Mouse (Mus musculus) embryo, embryonic 10.5 days (tissue): Measurements from ENCODE around the gene Rgs14.

ENCODE experiments used
- DNase-seq: peaks from one replicate; pipeline ENCODE4 v3.0.0-alpha.2; 2015; ENCODE audit warnings: low spot score

Rgs14 gene

DNA sequence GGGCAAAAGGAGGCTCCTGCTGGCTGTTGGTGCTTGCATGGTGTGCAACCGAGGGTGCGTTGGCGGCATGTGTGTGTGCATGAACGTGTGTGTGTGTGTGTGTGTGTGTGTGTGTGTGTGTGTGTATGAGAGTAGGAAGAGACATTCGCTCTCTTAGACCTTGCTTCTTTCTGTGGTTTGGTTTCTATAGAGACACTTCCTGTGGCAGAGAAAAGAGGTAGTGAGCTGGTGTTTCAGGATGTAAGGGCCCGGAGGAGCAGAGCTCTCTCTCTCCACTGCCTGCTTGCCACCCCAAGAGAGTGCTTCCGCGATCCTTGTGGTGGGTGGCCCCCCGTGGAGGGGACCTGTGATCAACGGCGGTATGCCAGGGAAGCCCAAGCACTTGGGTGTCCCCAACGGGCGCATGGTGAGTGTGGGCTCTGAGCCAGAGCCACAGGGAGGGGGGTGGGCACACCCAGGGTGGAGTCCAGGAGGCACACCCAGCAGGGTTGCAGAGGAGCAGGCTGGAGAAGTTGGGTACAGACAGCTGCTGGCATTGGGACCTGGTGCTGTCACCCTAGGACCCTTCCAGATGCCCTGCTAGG lies at the start of gene Rgs14:
TSS of gene Rgs14 (plus strand) at position 202 of the 584 bp plus-strand sequence.
- DNase-seq: no peak

DNA sequence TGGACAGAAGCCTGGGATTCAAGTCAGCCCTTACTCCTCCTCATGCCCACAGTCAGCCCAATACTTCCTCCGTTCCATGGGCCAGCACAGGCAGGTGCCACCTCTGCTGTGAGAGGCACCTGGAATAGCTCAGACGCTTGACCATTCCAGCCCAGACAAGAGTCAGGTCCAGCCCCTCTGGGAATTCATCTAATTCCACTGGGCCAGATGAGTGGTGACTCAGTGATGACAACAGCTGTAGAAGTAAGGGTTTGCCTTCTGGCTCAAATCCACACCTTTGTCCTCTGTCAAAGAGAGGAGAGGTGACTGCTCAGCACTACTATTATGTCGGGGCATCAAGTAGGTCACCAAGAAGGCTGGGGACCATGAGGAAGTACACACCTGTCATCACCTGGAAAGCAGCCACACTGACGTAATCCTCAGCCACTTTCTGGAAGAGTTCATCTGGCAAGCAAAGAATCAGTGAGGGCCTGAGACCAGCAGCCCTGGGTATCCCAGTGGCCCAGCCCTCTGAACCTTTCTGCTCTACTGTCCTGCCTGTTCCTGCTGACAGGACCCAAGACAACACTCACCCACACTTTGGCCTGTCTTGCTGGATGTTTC lies 49.5 kb upstream of the Rgs14 start, which contains the start of gene Prelid1:
TSS of gene Prelid1 (plus strand) at position 570 of the 603 bp plus-strand sequence.
- no peak for DNase-seq

DNA sequence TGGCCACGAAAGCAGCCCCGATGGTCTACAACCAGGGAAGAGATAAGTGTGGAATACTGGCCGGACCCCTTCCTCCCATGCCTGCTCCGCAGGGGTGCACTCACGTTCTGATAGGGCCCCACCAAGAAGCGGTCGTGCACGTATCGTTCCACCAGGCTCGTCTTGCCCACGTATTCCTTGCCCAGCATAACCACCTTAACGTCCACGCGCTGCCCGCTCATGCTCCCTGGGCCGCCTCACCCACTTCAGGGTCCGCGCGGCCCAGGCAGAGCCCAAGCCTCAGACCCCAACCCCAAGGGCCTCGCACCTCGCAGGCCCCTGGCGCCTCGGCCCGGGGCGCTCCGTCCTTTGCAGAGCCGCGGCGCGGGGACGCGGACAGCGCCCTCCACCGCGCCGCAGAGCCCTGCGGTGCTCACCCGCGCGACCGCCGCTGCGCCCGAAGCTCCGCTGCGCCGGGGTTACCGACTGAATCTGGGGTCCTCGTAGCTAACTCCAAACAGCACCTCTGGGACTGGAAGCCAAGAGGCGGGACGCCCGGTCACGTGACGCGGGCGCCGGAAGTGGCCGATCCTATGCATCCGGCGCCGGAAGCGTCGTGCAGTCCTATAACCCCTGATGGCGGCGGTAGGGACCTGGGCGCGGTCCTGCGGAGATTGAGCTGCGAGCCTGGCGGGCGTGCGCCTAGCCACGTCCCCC lies 48.0 kb upstream of the Rgs14 start, which contains the start of gene Rab24:
TSS of gene Rab24 (minus strand) at position 513 of the 696 bp plus-strand sequence.
- DNase-seq: peak; percentile 95

DNA sequence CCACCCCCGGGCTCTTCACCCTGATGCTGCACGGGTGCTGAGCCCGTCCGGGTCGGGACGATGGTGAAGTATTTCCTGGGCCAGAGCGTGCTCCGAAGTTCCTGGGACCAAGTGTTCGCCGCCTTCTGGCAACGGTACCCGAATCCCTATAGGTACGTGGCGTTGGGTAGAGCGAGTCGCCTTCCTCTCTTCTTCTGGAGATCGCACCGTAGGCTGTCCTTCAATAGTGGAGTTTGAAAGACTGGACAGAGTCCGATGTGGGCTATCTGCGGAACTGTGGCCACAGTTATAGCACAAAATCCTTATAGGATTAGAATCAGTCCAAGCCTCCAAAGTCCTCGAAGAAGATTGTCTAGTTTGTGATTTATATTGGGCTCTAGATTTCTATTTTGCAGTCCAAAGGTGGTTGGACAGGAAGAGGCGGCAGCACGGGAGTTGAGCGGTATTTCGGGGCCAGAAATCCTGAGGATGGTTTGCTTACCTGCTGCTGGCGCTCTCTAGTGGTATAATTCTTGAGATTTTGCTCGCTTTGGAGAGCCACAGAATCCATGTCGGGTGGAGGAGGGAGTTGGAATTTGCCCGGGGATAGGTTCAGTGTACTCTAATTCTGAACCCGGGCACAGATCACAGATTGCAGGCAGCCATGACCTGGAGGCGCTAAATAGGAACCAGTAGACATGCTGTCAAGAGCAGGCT lies 47.3 kb upstream of the Rgs14 start:
- peak; percentile 78 for DNase-seq

DNA sequence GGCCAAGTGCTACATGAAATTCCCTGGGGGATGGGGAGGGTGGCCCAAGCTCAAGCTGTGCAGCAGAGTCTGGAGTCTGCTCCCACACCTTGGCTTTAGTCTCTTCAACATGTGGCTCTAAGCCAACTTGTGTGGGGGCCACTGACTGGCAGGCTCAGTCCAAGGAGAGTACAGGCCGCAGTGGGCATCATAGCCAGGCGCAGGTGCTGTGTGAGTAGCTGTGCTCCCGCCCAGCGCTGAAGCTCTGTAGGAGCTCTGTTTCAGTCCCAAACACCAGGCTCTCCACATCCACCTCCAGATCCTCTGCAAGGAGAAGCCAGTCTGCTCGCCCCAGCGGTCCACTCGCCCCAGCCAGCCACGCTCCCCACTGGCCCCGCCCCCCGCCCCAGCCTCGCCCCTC lies 43.9 kb upstream of the Rgs14 start:
- no peak for DNase-seq

DNA sequence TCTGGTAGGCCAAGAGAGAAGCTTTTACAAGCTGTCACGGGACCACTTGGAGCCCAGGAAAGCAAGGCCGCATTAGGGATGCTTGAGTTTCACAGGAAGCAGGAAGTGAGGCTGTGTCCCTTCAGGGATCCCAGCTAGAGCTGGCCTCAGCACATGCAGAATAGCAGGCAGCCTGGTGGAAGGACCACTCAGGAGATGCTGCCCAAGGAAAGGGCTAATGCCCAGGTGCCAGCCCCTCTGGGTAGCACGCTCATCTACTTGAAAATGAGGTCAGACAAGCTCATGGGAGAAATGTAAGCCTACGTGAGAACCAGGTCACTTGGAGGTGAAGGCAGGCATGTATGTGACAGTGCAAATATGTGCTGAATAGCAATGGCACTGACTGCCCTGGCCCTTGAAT lies 42.4 kb upstream of the Rgs14 start:
- no peak for DNase-seq

DNA sequence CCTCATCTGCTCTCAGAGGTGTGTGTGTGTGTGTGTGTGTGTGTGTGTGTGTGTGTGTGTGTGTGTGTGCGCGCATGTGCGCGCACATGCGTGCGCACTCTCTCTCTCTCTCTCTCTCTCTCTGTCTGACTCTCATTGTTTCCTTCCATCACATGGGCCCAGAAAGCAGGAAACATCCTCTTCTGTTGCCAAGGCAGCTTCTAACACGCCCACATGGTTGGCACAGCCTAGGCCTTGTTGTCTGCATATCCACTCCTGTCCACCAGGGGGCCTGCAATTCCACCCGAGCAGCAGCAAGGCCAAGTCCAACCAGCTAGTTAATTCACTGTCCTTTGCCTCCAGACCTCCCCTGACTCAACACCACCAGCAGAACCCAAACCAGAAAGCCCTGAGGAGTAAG lies 41.9 kb upstream of the Rgs14 start:
- peak; percentile 87 for DNase-seq

DNA sequence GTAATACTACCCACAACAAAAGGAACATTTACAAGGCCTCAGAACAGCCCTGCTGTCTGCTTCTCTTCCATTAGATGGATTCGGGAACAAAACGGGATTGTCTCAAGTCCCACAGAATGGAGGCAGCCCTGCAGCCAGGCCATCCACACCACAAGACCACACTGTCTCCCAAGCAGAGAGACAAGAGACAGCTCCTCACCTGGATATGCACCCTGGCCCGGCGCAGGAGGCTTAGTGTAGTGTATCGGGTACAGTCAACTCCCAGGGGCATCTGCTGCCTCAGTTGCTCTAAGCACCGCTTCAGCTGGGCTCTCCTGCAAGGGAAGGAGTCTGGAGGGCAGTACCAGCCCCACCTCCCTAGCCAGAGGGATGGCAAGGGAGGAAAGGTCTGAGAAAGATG lies 41.4 kb upstream of the Rgs14 start:
- no peak for DNase-seq

DNA sequence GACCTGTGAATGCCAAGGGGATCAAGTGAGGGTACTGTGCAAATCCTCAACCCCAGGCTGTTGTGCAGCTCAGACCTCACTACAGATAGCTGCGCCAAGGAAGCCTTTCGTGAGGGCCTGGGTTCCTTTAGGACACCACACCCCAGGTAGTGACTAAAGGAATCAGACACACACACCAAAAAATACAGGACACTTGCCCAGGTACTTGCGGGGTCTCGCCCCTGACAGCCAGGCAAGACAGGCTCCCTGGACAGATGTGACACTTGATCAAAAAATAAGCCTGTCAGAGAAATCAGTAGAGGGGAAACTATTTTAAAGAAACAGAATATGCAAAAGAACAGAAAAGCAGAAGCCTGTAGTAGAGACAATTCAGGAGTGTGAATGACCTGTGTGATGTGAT lies 40.9 kb upstream of the Rgs14 start:
- no peak for DNase-seq

DNA sequence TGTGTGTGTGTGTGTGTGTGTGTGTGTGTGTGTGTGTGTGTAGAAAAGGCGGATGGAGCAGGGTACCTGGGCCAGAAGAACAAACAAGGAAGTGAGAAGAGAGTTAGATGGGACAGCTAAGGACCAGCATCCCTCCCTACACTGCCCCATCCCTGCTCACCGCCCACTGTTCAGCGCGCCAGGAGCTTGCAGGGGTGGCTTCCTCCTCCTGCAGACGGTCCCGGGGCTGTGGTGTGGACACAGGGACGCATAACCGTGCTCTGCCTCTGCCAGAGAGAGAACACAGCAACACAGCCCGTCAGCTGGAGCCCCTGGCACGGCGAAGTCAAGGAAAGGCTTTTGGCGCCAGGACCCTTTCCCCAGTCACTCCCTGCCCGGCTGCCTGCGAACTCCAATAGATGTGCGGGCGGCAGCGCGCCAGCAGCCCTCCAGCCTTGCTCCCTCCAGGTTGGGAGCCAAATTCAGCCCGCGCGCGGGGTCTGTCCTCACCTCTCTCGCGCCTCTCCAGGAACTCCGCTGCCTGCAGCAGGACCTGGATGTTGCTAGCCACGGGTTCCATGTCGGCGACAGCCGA lies 40.3 kb upstream of the Rgs14 start:
- DNase-seq: no peak

DNA sequence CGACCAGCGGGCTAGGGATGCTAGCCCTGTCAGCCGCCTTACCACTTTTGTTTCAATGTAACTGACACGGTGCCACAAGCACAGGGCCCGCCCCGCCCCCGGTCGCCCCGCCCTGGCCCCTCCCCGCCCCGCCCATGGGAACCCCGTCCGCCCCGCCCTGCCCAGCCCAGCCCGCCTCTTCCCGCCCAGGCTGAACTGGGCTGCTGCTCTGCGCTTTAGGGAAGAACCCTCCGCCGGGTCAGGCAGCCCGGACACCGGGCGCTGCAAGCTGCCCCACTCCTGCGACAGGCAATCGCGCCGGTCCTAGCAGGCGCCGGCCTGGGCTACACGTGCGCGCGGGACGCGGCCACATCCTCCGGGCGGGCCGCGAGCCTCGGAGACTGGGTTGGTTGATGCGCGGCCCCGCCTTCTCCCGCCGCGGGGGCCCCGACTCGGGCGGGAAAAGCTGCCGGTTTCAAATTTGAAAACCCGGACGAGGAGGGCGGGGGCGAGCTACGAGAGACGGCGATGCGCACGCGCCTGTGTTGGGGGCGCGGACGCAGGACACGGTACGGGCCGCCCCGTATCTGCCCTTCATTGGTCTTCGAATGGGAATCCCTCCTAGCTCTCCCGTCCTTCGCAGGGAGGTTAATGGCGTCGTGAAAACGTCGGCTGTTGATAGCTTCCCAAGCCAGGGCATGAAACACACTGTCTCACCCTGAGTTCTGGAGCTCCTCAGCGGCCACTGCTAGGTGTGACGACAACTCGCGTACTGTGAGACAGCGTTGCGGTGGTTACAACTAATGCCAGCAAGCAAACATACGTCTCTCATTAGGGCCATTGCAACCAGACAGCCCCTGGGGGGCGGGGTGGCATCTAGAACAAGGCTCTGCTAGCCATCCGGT lies 39.6 kb upstream of the Rgs14 start, which contains the start of gene Mxd3:
TSS of gene Mxd3 (minus strand) at position 141 of the 884 bp plus-strand sequence.
- DNase-seq: peak; percentile 93

DNA sequence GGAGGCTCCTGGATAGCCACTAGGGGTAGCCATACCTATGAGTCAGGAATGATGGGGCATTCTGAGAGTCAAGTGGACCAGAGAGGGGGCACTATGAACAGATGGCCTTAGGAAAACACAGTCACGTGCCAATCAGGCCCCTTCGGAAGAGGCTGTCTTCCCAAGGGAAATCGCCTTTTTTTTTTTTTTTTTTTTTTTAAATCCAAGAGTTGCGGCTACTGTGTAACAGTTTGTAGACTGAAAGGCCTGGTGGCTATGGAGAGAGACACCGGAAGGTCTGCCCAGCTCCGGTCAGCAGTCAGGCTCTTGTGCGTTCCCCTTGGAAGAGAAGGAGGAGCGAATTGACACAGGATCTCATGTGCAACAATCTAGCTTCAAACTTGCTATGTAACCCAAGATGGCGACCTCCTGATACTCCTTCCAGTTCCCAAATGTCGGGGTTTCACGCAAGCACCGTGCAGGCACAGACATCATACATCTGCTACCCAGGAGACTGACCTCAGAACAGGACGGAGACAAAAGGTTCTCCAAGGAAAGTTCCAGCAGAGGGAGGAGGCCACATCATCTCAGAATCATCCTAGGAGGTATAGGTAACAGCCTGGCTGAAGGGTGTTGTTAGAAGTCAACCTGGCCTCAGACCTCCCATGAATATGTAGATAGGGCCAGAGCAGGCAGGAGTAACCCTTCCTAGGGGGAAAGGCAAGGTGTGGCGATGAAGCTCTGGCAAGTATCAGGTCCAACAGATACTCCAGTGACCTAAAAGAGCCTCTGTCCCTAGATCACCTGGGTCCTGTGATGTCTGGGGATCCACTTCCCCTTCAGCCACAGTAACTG lies 38.7 kb upstream of the Rgs14 start:
- peak; percentile 16 for DNase-seq

DNA sequence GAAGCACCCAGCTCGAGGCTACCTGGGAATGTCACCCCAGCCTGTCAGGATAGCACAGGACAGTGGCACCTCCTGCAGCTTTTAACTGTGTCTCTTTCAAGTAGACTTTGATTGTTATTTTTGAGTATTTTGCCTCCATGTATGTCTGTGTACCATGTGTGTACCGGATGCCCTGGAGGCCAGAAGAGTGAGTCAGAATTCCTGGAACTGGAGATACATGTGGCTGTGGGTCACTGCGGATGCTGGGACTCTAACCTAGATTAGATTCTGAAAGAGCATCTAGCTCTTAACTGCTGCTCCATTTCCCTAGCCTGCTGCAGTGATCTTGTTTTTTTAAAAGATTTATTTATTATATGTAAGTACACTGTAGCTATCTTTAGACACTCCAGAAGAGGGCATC lies 37.2 kb upstream of the Rgs14 start:
- DNase-seq: no peak

DNA sequence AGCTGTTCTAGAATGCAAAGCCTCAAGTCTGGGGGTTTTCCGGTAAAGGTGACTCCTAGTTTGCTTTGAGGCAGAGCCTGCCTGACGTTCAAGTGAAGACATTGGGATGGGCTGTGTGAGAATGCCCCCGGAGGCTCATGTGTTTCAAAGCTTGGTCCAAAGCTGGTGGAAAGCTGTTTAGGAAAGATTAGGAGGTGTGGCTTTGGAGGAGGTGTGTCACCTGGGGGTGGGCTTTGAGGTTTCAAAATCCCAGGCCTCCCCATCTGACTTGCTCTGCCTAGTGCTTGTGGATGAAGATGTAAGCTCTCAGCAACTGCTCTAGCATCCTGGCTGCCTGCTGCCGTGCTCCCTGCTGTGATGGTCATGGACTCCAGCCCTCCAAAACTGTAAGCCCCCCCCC lies 33.8 kb upstream of the Rgs14 start:
- DNase-seq: no peak

DNA sequence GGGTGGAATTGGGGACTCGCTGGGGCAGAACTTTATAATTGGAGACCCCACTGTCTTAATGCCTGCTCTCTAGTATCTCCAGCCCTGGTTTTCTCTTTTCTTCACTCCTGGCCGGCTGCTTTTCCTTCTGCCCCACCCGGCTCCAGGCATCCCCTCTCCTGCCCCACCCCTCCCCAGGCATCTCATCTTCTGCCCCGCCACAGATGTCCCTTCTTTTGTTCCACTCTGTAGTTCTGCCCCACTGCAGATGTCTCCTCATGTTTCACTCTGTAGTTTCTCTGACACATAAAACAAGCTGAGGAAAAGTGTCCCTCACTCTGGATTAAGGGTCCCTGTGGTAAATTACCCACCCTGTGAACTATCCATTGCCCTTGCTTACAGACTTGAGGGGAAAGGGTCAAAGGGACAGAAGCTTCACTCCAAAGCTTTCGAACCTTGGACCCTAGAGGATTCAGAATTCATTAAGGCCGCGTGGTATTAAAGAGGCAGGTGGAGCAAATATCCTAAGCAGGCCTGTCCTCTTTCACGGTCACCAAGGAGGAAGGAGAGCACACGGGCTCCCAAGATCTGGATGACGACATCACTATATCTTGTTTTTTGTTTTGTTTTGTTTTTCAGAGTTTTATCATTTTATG lies 32.1 kb upstream of the Rgs14 start:
- DNase-seq: no peak

DNA sequence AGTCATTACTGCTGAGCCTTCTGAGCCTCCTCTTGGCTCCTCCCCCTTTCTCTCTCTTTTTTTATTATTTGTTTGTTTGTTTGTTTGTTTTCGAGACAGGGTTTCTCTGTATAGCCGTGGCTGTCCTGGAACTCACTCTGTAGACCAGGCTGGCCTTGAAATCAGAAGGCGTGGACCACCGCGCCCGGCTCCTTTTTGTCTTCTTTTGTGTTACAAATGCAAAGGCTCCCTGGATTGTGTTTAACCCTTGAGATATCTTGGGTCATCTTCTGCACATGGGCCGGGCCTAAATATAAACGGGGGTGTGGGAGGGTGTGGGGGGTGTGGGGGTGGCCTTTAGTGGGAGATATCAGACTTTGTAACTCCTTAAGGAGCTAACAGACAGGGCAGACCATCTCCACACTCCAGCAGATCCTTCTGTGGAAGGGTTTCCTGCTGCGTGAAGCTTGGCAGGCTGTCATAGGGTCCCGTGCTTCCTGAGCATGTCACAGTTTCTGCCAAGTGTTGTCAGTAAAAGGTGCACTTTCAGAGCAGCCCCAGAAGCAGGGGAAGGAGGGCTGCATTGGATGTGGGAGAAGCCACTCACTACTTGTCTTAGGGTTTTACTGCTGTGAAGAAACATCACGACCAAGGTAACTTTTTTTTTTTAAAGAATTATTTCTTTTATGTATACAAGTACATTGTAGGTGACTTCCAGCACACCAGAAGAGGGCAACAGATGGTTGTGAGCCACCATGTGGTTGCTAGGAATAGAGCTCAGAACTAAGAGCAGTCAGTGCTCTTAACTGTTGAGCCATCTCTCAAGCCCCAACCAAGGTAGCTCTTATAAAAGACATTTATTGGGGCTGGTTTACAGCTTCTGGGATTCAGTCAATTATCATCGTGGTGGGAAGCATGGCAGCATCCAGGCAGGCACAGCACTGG lies 31.1 kb upstream of the Rgs14 start:
- no peak for DNase-seq

DNA sequence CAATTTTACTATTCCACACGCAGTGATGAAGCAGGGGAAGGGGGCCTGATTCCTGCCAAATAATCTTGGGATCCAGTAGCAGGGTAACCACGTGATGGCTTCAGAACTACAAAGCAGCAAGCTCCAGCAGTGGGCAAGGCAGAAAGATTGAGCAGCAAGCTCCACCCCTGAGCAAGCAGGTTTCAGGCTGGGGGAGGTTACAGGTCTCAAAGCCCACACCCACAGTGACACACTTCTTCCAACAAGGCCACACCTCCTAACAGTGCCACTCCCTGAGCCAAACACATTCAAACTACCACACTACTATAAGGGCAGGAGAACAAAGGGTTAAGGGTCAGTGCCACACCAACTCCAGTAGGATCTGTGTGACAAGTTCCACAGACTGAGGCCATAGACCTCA lies 30.3 kb upstream of the Rgs14 start:
- DNase-seq: no peak

DNA sequence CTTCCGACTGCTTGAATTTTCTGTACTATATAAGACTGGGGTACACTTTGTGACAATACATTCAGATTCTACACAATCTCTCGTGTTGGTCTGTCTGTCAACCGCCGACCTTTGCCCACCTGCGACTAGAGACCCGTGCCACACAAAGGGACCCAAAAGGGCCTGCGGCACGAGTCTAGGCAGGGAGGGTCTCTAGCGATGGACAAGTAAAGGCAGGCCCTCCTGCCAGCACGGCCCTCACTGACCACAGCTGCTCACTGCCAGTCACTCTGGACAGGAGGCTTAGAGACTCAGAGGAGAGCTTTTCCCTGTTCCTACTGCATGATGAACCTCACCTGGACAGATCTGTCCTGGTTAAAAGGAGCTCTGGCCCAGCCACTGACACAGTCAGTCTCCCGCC lies 27.1 kb upstream of the Rgs14 start:
- no peak for DNase-seq

DNA sequence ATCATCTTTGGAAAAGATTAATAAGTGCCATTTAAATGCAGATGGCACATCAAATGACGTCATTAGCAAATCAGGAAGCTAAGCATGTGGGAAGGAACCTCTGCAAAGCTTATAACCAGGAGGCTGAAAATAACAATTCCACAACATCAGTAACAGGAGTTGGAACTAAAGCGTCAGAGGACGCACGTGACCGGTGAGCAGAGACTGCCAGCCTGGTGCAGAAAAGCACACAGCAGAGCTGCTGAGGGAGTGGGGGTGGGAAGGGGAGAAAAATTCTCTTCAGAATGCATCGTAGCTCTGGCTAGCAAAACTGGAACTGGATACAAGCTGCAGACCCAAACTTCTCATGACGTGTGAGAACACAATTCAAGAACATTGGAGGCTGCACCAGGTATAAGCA lies 25.2 kb upstream of the Rgs14 start:
- no peak for DNase-seq
